Mouse (Mus musculus) neural tube, embryonic 14.5 days (tissue): ENCODE measurements around the gene Cars2. TPM values are rescaled to one million over a fixed set of nuclear protein-coding genes. Genes with fewer than 3 reads are reported as not detected.
"Not testable (repeated sequence)": the region's sequence is repeated elsewhere in the genome, so short reads cannot be mapped to it uniquely, and the experiment has no call there.

Experiments used
- ATAC-seq: fragments of 200-750 bp; cut with Nextera tagmentation; 2 replicates; pipeline ENCODE4 v1.8.0; 2017; ENCODE audit warnings: low read depth, mild to moderate bottlenecking, moderate TSS enrichment, moderate library complexity
- H3K27ac ChIP-seq: fragments of 300-500 bp; sonication (generic); 2 replicates; pipeline ENCODE4 v1.5.1; 2014; ENCODE audit warnings: low read depth, mild to moderate bottlenecking, control low read depth, low read length, moderate library complexity, mixed read lengths
- H3K27me3 ChIP-seq: fragments of 300-500 bp; sonication (generic); 2 replicates; pipeline ENCODE4 v1.6.1; 2014; ENCODE audit warnings: low read length; ENCODE audit not compliant: control insufficient read depth, insufficient read depth
- H3K36me3 ChIP-seq: fragments of 300-500 bp; sonication (generic); 2 replicates; pipeline ENCODE4 v1.6.1; 2014; ENCODE audit warnings: low read length, mixed read lengths; ENCODE audit not compliant: control insufficient read depth, insufficient read depth
- H3K4me1 ChIP-seq: fragments of 300-500 bp; sonication (generic); 2 replicates; pipeline ENCODE4 v1.6.1; 2014; ENCODE audit warnings: low read length; ENCODE audit not compliant: control insufficient read depth, insufficient read depth
- H3K4me2 ChIP-seq: fragments of 300-500 bp; sonication (generic); 2 replicates; pipeline ENCODE4 v1.6.1; 2014; ENCODE audit warnings: mild to moderate bottlenecking, low read depth, low read length, control low read depth
- H3K4me3 ChIP-seq: fragments of 300-500 bp; sonication (generic); 2 replicates; pipeline ENCODE4 v1.5.1; 2014; ENCODE audit warnings: low read depth, low read length, control low read depth, mixed read lengths
- H3K9ac ChIP-seq: fragments of 300-500 bp; sonication (generic); replicated peaks from 2 replicates; pipeline ENCODE4 v1.6.1; 2014; ENCODE audit warnings: low read depth, mild to moderate bottlenecking, control low read depth, low read length, mixed read lengths
- H3K9me3 ChIP-seq: fragments of 300-500 bp; sonication (generic); 2 replicates; pipeline ENCODE4 v1.6.1; 2016; ENCODE audit warnings: low read length; ENCODE audit not compliant: control insufficient read depth
- whole genome bisulfite sequencing: fragments of 180-500 bp; shearing (Covaris S2); extraction: QIAGEN DNeasy Blood & Tissue Kit; methylation state at CpG from one replicate; pipeline ENCODE4 v1.1.7; 2014; 5-methylcytosine and 5-hydroxymethylcytosine counted together
- polyA plus RNA-seq: library from polyadenylated mRNA; unstranded; fragments of >200 nt; fragmentation: Nextera tagmentation; extraction: Ambion mirVana; gene quantifications from 2 replicates; pipeline ENCODE4 v1.2.1, GENCODE M21; 2014

Gene Cars2
- polyA plus RNA-seq, 1 experiment from 2014 or later, result 27.6 TPM

DNA sequence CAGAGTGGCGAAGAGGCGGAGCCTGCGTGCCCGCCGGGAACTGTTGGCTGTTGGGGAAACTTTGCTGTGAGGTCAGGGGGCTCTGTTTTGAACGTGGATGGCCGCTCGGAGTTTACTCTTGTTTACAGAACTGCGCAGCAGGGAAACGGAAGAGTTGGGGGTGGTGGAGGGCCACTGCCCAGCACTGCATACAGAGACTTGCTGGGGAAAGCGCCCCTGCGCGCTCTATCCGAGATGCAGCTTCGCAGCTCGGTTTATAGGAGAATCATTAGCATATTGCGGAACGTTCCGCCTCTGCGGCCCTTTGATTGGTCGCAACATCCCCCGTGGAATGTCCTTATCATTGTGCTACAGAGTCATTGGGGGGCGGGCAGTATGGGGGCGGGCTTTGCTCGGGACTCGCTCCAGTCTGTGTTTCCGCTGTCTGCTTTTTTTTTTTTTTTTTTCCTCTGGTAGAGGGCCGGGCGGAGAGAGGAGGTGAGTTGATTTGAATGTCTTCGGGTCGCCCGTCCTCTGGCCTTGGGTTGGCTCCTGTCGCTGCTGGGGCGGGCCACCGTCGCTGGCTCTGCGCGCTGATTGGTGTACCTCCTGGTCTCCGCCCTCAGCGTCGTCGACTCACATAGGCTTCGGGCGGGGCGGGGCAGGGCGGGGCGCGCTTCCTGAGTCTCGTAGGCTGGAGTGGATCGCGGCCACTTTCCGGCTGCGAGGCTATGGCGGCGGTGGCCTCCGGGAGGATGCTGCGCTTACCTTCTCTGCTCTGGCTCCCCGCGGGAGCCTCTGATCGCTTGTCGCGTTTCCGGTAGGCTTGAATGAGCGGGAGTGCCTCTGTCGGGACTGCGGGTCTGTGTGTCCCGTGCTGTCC lies 7.4 kb upstream of the Cars2 start:
- ATAC-seq, result peak; percentile 80
- Histone ChIP-seq H3K9me3 (no peaks in the 10 kb centered on the region), H3K4me1 (peaks cover 6% of the 10 kb centered on the region), H3K4me2 (peak overlapping the region; percentile 62), H3K4me3 (peak overlapping the region; percentile 72), H3K27me3 (no peaks in the 10 kb centered on the region; the same call in 1 of the 2 replicates), H3K36me3 (peaks cover 9% of the 10 kb centered on the region), H3K27ac (peak overlapping the region; percentile 100), H3K9ac (peak overlapping the region; percentile 87)
- under 1% methylated on average over 67 of the region's 67 CpGs for whole genome bisulfite sequencing

DNA sequence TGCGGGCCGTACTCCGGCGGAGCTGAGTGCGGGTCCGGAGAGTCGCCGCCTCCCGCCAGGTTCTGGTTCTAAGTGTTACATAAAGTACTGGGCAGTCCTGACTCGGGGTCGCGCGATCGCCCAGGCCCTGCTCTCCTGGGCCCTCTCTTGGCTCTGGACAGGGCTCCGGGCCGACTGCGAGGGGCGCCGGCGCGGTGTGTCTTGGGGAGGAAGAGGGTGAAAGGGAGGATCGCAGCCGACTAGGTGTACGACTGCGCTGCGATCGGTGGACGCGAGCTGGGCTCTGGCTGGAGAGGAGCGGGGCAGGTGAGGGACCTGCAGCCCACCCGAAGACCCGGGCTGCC lies 6.8 kb upstream of the Cars2 start:
- Histone ChIP-seq H3K27me3 (no peaks in the 10 kb centered on the region; the same call in 1 of the 2 replicates), H3K9me3 (no peaks in the 10 kb centered on the region), H3K4me1 (peaks cover 6% of the 10 kb centered on the region), H3K4me3 (peak overlapping the region; percentile 72), H3K9ac (peak overlapping the region; percentile 87), H3K36me3 (peaks cover 9% of the 10 kb centered on the region), H3K4me2 (peak overlapping the region; percentile 49), H3K27ac (peak overlapping the region; percentile 100)
- under 1% methylated on average over 32 of the region's 32 CpGs for WGBS
- no peak for ATAC-seq

DNA sequence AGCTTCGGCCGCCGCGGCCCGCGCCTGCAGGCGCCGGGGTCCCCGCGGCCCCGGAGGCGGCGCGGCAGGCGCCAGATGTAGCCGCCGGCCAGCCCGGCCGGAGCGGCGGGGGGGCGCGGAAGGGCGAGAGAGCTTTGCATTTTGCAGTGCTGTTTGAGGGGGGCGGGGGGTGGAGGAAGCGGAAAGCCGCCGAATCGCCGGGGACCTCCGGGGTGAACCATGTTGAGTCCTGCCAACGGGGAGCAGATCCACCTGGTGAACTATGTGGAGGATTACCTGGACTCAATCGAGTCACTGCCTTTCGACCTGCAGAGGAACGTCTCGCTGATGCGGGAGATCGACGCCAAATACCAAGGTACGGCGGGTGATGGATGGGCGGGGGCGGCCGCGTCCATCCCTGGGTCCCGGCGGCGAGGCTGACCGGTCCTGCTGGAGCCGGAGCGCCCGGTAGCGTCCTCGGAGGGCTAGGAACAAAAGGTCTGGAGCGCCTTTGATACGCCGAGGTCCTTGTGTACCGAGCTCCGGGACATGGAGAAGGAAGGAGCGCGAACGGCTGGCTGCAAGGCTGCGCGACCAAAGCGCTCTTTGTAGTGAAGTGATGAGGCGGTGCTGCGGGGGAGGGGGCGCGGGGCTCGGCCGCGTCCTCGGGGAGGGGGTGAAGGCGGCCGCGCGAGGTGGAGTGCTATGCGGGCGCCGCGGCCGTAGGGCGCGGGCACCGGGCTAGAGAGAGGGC lies 6.3 kb upstream of the Cars2 start:
- Histone ChIP-seq H3K4me1 (peaks cover 6% of the 10 kb centered on the region), H3K9ac (peak overlapping the region; percentile 87), H3K27ac (peak overlapping the region; percentile 100), H3K27me3 (no peaks in the 10 kb centered on the region; the same call in 1 of the 2 replicates), H3K4me3 (peak overlapping the region; percentile 72), H3K4me2 (peak overlapping the region; percentile 49), H3K9me3 (no peaks in the 10 kb centered on the region), H3K36me3 (peaks cover 6% of the 10 kb centered on the region)
- ATAC-seq, result no peak
- under 1% methylated on average over 83 of the region's 85 CpGs for WGBS

DNA sequence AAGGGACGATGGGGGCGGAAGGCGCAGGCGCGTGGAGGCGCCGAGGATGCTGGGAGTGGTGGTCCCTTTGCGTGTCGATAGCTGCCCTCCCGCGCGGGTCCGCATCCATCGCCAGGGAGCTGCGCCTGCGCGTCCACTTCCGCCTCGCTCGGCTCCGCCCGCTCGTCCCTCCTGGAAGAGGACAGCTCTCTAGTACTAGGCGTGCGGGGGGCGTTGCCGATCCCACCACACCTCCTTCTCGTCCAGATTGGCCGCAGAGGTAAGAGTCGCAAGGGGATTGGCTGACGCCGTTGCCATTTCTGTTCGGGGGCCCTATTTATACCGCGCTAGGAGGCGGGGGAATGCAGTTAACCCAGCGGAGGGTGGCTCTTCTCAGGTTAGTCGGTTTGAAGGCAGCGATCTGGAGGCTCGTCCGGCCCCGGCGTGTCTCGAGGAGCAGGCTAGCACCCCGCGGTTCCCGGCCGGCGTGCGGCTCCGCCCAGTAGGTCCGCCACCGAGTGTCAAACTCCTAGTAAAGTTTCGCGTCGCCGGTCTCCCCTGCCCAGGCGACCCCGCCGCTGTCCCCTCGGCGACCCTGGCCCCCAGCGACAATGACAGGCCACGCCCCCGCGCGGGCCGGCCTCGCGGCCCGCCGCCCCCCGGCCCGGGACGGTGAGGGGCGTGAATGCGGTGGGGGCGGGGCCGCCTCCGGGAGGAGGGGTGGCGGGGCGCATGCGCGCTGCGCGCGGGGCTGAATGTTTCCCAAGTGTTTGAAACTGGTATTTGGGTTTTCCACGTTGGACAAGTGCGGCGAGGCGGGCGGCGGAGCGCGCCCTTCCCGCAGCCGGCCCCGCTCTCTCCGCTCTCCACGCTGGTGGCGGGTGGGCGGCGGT lies 5.4 kb upstream of the Cars2 start:
- Histone ChIP-seq H3K27ac (peak overlapping the region; percentile 100), H3K4me1 (peaks cover 6% of the 10 kb centered on the region), H3K9me3 (no peaks in the 10 kb centered on the region), H3K36me3 (no peaks in the 10 kb centered on the region), H3K4me2 (peak overlapping the region; percentile 65), H3K4me3 (peak overlapping the region; percentile 72), H3K9ac (peak overlapping the region; percentile 87), H3K27me3 (no peaks in the 10 kb centered on the region; the same call in 1 of the 2 replicates)
- ATAC-seq, result peak; percentile 88
- under 1% methylated on average over 69 of the region's 103 CpGs for WGBS

DNA sequence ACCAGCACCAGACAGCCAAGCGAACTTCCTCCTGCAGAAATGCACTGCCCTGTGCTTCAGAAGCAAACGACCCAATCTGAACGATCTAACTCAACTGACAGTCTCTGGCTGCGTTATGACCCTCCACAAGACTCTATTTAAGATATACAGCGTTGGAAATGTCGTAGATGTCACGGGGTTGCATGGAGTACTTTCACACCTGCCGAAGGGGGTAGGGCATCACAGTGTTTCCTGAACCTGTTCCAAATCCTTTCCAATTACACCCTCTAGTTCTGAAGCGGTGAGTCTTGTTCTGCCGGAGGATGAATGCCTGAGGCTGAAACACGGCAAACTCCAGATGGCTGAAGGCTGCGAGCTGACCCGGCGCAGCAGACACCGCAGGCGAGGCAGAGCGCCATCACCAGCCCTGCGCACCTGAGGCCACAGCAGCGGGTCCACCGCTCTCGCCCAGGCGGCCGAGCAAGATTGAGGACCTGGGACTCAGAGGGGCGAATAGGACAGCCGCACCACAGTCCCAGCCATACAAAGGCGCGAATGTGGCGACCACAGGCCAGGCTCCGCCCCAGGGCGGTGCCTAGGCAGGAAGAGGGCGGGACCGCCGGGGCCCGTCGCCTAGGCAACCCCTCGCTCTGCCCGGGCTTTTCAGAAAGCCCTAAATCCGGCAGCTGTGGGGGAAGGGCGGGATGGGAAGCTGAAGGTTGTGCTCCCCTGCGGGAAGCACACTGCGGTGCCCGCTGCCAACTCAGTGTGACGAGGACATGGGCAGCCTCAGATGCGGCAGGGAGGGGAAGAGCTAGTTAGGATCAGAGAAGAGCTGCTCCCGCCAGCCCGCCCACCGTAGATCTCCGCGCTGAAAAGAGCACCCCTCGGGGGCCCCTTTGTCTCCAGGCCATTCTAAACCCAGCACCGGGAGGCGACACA lies 4.5 kb upstream of the Cars2 start, which contains the start of gene Ing1:
Gene Ing1 (plus strand): TSS at position 773 of the 921 bp plus-strand sequence.
- WGBS, result under 1% methylated on average over 52 of the region's 52 CpGs
- H3K4me3 ChIP-seq, result peak within 1 kb of the TSS; percentile 72
- H3K9ac ChIP-seq, result peak within 1 kb of the TSS; percentile 87
- no peaks in the 10 kb centered on the region for H3K9me3 ChIP-seq
- no peaks in the 10 kb centered on the region for H3K36me3 ChIP-seq
- peaks cover 6% of the 10 kb centered on the region for H3K4me1 ChIP-seq
- no peaks in the 10 kb centered on the region; the same call in 1 of the 2 replicates for H3K27me3 ChIP-seq
- peak; percentile 85 for ATAC-seq
- H3K4me2 ChIP-seq, result peak within 1 kb of the TSS; percentile 65
- peak within 1 kb of the TSS; percentile 100 for H3K27ac ChIP-seq

DNA sequence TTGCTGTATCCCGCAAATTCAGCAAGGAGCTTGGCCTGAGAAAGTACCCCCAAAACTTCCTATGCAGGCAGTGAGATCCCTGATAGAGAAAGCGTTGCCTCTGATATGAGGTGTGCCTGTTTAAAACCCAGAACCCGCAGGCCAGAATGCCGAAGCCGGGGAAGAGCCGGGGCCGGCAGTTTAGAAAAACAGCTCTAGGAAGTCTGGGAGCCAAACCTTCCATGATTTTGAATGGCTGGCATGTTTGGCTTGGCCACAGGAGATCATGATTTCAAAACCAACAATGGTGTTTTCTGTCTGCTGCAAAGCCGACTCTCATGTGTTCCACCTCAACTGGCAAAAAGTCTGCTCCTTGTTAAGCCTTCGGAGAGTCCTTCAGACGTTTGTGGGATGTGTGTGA lies 1.8 kb upstream of the Cars2 start:
- Histone ChIP-seq H3K4me2 (no peak overlapping the region), H3K9ac (no peak overlapping the region), H3K36me3 (no peaks in the 10 kb centered on the region), H3K4me1 (peaks cover 11% of the 10 kb centered on the region), H3K27me3 (no peaks in the 10 kb centered on the region; the same call in 1 of the 2 replicates), H3K9me3 (no peaks in the 10 kb centered on the region), H3K4me3 (no peak overlapping the region), H3K27ac (no peak overlapping the region)
- 88% methylated on average over 10 of the region's 10 CpGs for WGBS
- ATAC-seq, result no peak

DNA sequence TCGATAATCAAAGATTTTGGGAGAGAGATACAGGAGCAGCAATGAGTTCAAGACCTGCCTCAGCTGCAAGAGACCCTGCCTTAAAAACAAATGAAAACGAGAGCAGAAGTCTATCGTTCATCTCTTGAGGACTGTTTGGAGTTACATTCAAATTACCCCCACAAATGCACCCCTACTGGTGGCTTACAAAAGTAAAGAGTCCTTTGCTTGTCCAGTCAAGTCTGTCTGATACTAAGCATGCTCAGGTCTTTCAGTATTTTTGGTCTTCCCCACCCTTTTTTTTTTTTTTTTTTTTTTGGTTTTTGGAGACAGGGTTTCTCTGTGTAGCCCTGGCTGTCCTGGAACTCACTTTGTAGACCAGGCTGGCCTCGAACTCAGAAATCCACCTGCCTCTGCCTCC lies 914 bp upstream of the Cars2 start:
- peaks cover 11% of the 10 kb centered on the region for H3K4me1 ChIP-seq
- not testable (repeated sequence) for ATAC-seq, H3K36me3 ChIP-seq, H3K4me3 ChIP-seq, H3K27ac ChIP-seq, H3K27me3 ChIP-seq, H3K9ac ChIP-seq, H3K4me2 ChIP-seq, H3K9me3 ChIP-seq
- 89% methylated on average over 3 of the region's 4 CpGs for WGBS

DNA sequence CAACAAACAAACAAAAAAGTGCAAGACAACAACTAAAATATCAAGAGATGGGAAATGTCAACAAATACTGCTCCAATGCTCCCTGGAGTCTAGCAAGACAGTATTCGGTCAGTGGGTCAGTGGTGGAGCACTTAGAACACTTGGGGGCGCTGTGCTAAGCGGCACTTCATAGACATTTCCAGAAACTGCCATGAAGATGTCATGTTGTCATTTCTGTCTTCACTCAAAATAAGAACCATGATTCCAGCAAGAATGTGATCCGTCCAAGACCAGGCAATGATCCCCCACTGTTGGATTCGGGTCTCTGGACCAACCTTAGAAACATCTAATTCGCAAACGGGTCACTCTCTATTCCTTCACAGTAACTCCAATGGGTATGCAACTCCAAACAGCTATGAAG lies 877 bp downstream of the Cars2 start:
- Histone ChIP-seq H3K4me1 (peaks cover 11% of the 10 kb centered on the region), H3K27ac (no peak overlapping the region), H3K27me3 (no peaks in the 10 kb centered on the region), H3K36me3 (no peaks in the 10 kb centered on the region), H3K9ac (peak overlapping the region; percentile 87; the same call in 1 of the 2 replicates), H3K9me3 (no peaks in the 10 kb centered on the region), H3K4me2 (peak overlapping the region; percentile 76), H3K4me3 (peak overlapping the region; percentile 81)
- WGBS, result 21% methylated on average over 7 of the region's 7 CpGs
- ATAC-seq, result no peak
